Mouse (Mus musculus): Measurements from ENCODE around the gene H1fnt. TPM values are rescaled to one million over a fixed set of nuclear protein-coding genes. Genes with fewer than 3 reads are reported as not detected.

The H1fnt gene
- not detected in 2 replicates for total RNA-seq (2021)
- long read RNA-seq, result 0 reads

DNA sequence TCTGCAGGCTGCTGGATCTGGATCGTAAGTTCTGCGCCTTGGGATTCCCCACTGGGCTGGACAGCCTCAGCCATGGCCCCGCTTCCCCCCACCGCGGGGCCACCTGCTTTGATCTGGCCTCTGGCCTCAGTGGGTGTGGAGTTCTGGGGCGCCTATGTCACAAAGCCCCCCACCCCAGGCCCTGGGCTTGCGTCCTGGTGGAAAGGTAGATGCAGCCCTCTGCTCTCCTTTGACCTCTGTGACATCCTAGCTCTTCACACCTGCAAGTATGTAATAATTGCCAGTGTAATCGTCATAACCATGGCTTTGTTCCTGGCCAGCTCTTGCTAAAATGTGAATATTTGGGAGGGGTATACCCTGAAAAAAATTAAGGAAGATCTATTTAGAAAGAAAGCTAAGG, at the start of gene H1fnt:
Gene H1fnt, minus strand, starts transcription at position 101 of the 400 bp plus-strand sequence.
- DNase-seq, result no peak

DNA sequence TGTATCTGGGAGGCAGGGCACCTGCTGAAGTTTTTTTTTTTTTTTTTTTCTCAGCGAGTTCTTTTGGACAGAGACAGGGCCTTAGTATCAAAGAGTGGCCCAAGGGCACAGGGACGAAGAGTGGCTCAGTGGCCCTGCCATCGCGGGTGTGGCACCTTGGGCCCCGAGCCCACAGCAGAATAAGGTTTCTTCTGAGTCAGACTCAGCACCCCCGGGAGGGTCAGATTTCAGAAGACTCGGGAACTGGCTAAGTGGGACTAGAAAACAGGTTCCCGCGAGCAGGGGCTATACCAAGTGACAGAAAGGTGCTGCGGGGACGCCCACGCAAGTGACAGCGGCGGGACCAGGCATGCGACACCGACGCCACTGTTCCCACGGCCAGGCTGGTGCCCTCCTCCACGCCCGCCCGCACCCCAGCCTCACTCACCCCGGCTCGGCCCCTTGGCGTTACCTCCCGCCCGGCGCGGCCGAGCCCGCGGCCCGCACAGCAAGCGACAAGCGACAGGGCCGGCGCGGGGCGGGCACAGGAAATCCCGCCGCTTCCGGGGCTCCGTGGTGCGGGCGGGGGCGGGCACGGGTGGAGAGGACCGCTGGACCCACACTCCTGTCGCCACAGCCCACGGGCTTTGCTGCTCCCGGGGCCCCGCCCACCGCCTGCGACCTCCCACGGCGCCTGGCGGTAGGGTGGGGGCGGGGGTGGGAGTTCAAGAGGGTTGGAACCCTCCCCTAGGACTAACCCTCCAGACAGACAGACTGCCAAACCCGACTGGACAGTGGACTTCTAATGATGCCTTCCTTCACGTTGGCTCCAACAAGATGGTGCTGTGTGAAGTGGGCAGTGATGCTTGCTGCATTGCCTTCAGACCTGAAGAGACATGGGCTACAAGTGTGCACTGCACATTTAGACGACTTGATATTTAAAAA, 38.8 kb upstream of the H1fnt start, which contains the start of gene Zfp641:
Gene Zfp641, minus strand, starts transcription at position 534 of the 924 bp plus-strand sequence.
- DNase-seq, result peak; percentile 72

DNA sequence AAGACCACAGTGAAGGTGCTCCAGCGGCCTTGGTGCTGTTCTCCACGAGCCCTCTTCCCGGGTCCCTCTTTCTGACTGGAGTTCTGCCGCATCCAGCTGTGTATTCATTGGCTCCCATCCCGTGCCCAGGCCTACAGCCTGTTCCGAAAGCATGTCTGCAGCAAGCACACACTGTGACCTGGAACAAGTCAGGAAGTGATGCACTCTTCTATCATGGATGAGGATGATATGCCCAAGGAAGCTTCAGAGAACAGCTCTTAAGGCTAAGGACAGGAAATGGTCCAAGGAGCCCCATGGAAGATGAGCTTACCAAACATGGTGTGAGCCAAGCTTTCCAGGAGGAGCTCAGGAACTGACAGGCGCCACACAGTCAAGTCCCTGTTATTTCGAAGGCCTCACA, 36.6 kb upstream of the H1fnt start:
- no peak for DNase-seq

DNA sequence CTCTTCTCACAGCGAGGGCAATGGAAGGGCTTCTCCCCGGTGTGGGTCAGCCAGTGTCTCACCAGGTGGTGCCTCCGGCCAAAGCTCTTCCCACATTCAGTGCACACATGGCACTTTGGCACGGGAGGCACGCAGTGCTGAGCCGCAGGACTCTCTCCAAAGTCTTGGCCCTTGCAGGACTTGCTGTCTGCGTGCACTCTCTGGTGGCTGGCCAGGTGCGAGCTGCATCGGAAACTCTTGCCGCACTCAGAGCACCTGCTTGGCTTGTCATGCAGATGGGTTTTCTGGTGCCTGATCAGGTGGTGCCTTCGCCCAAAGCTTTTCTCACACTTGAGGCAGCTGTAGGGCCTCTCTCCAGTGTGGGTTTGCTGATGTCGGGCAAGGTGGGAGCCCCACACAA, 31.5 kb upstream of the H1fnt start:
- no peak for DNase-seq

DNA sequence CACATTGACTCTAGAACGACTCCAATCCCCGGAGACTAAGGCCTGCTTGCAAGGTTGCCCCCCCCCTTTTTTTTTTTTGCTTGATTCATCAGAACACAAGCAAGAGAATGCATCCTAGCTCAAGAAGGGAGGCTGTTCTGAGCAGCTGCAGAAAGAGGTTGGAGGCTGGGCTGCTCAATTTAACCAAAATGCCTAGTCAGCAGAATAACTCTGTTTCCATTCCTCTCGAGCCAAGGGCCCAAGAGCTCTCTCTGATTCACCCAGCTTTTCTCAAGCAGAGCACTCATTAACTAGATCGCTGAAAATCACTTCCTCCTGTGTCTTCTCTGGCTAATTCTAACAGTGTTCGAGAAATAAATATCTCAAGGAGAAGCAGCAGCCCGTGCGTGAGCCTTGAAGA, 29.3 kb upstream of the H1fnt start:
- no peak for DNase-seq

DNA sequence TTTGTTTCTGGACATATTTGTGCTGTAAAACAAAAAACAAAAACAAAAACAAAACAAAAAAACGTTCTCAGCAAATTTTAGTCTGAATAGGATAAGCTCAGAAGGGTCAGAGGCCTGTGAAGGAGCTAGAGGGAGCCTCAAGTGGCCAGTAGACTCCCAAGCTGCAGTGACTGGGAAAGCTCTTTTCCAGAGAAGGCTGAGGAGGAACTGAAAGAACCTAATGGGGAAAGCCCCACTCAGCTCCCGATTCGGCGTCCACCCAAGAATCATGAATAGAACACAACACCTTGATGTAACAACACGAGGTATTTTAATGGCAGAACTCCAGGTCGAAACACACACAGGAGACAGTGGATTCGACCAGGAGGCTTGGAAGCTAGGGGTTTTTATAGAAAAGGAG, 683 bp upstream of the H1fnt start:
- no peak for DNase-seq

DNA sequence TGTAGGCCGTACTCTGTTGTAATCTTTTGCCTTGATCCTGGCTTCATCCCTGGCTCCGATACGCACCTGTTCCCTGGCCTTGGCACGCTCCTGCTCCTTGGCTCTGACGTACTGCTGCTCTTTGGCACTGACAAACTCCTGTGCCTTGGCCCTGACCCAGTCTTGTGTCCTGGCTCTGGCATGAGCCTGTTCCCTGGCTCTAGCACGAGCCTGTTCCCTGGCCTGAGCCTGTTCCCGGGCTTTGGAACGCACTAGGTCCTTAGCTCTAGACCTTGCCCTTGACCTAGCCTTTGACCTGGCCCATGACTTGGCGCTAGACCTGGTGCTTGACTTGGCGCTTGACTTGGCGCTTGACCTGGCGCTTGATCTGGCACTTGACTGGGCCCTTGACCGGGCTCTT, 822 bp downstream of the H1fnt start:
- DNase-seq, result peak; percentile 22

DNA sequence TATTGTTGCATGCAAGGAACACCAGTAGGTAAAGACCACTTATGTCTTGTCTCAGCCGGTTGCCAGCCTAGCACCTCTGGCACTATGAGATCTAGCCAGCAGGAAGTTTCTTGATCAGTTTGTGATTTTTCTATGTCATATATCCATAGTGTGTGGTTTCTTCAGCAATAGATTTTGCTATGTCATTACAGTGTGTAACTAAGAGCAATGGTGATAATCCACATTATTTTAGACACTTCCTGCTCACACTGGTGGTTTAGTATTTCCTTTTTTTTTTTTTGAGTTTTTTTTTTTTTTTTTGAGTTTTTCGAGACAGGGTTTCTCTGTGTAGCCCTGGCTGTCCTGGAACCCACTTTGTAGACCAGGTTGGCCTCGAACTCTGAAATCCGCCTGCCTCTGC, 21.7 kb downstream of the H1fnt start:
- DNase-seq, result no peak

DNA sequence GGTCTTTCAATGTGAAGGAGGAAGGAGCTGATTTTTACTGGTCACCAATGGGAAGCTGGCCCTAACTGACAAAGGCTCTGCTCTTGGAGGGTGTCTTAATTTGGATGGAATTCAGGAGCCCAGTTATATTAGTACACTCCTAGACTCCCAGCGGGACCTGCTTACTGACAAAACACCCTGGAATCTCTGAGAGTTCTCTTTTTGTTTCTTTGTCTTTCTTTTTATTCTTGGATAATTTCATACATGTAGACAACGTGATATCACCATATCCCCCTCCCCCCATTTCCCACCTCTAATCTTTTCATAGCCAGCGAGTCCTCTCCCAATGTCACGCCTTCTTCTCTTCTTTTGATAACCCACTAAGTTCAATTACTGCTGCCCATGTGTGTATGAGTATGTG, 22.7 kb downstream of the H1fnt start, which contains the start of gene Olfr286:
Gene Olfr286, minus strand, starts transcription at position 101 of the 400 bp plus-strand sequence.
- no peak for DNase-seq

DNA sequence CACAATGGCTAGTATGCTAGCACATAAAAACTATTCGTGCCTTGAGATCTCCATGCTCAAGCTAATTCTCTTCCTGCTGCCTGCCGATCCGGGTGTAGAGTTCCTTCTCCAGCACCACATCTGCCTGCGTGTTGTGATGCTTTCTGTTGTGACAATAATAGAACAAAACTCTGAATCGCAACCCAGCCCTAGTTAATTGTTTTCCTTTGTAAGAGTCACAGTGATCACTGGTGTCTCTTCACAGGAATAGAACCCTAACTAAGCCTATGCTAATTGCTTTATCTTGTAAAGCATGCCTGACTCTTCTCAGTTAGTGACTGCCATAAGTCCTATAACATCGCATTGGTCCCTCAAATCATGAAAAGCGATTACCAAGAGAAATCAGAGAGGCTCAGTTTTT, 31.0 kb downstream of the H1fnt start:
- DNase-seq, result no peak

DNA sequence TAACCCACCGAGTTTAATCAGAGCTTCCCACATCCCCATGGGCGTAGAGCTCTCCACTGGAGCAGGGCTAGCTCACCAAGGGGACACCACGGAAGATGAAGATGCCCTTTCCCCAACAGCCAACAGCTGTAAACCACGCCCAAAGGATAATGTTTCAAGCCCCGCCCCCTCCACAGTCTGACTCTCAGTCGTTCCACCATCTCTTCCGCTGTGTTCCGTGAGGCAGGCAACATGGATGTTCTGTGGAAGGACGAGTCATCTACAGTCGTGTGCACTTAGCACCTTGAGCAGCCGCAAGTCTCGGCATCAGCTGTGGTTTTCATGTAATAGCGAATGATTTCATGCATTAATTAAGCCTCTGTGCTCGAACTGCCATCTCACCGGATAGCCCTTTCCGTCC, 31.5 kb downstream of the H1fnt start:
- no peak for DNase-seq

DNA sequence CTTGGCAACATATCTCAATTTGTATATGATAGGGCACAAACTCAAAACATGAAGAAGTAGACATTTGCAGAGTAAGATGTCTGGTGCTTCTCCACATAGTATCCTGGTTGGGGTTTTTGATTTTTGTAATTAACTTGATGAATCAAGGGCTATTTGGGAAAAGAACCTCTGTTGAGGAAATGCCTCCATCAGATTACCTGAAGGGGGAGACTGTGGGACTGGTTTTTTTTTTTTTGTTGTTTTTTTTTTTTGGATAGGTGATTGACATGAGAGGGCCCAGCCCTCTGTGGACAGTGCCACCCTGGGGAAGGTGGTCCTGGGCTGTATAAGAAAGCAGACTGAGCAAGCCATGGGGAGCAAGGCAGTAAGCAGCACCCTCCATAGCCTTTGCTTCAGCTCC, 34.7 kb downstream of the H1fnt start:
- no peak for DNase-seq

DNA sequence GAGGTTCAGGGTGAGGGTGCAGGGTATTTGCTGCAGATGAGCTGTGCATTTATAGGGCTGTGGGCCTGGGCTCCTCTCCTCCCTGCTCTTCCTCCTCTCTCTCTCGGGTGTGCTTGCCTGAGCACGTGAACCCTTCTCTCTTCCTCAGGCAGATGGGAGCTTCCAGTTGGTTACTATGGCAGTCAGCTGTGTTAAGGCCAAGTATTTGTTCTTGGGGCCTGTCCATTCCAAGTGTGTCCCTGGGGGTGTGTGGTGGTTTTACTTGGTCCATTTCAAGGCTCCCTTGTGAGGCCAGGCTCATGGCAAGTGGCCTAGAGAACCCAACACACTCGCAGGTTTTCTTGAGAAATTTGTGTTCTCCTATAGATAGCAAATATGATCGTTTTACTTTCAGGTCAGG, 36.2 kb downstream of the H1fnt start, which contains the start of the genes Gm44579 and Olfr287:
Gene Gm44579, minus strand, starts transcription at position 101 of the 400 bp plus-strand sequence.
Gene Olfr287, minus strand, starts transcription at position 180 of the 400 bp plus-strand sequence.
- DNase-seq, result no peak

DNA sequence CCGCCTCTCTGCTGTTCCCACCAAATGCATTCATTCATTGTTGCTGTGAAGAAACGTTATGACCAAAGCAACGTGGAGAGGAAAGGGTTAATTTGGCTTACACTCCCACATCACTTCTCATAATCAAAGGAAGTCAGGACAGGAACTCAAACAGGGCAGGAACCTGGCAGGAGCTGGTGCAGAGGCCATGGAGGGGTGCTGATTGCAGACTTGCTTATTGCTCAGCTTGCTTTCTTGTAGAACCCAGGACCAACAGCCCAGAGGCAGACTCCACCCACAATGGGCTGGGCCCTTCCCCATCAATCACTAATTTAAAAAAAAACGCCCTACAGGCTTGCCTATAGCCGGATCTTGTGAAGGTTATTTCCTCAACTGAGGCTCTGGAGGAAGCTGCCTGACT, 43.0 kb downstream of the H1fnt start:
- no peak for DNase-seq

DNA sequence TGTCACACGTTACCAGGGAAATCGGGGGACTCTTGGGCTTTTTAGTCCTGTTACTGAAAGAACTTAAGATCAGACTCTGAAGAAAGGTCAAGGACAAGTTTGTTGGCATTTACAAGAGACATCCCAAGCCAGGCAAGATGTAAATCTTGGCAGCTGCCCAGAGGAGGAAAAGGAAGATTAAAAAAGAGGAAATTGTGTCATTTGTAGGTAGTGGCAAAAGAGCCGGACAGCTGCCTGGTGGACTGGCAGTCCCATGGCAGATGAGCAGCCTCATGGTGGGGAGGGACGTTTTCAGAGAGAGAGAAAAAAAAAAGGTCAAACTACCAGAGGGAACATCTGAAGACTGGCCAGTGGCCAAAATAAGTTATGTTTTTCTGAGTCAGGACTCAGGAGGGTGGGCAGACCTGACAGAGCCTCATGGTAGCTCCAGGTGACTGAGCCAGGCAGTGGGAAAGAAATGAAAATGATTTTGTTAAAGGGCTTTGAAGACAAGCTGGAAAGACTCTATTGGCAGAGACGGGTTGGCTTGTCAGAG, 43.7 kb downstream of the H1fnt start:
- no peak for DNase-seq

DNA sequence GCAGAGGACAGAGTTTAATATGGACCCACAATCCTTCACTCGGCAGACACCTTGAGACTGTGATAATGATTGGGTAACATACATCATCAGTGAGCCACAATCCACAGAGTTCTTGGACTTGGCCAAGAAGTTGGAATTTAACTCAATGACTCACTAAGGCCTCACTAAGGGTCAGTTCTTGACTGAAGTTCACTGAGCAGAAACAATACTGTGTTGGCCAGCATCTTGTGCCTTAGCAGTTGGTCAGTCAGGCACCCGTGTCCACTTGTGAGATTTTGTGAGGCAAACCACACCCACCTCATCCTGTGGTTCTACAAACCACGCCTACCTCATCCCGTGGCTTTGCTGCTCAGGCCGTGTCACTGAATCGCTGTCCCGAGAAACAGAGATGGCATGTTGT, 47.4 kb downstream of the H1fnt start:
- DNase-seq, result no peak

Other genes starting within 250 kb of the H1fnt start
- 47.7 and 82.8 TPM in 2 replicates for gene Pfkm, start 164.7 kb downstream of the H1fnt start, total RNA-seq (2021)
- gene Senp1, start 163.5 kb downstream of the H1fnt start, total RNA-seq (2021), result 19.8 and 20.8 TPM in 2 replicates
- 36.2 and 46.2 TPM in 2 replicates for gene Asb8, start 91.7 kb downstream of the H1fnt start, total RNA-seq (2021)
- 0.55 and 0.71 TPM in 2 replicates for gene Ccdc184, start 90.1 kb downstream of the H1fnt start, total RNA-seq (2021)
- gene Olfr288, start 61.8 kb downstream of the H1fnt start, total RNA-seq (2021), result not detected in 2 replicates
- gene Gm44579, start 36.3 kb downstream of the H1fnt start, total RNA-seq (2021), result not detected in 2 replicates
- not detected in 2 replicates for gene Olfr287, start 36.2 kb downstream of the H1fnt start, total RNA-seq (2021)
- not detected in 2 replicates for gene Olfr286, start 22.8 kb downstream of the H1fnt start, total RNA-seq (2021)
- 6.0 and 8.1 TPM in 2 replicates for gene Zfp641, start 38.9 kb upstream of the H1fnt start, total RNA-seq (2021)
- gene Olfr285, start 60.1 kb upstream of the H1fnt start, total RNA-seq (2021), result not detected in 2 replicates
- not detected in 2 replicates for gene Olfr284, start 83.7 kb upstream of the H1fnt start, total RNA-seq (2021)
- not detected in 2 replicates for gene Olfr283, start 123.7 kb upstream of the H1fnt start, total RNA-seq (2021)
- not detected in 2 replicates for gene Olfr282, start 173.9 kb upstream of the H1fnt start, total RNA-seq (2021)
- gene Olfr281, start 195.3 kb upstream of the H1fnt start, total RNA-seq (2021), result not detected in 2 replicates
- gene OR5BS1P, start 212.6 kb upstream of the H1fnt start, total RNA-seq (2021), result not detected in 2 replicates
- not detected in 2 replicates for gene Lalba, start 225.4 kb upstream of the H1fnt start, total RNA-seq (2021)
- gene Olfr279, start 235.1 kb upstream of the H1fnt start, total RNA-seq (2021), result not detected in 2 replicates